Mouse (Mus musculus) liver, embryonic 14 days (tissue): ENCODE measurements around the gene Nsd2. TPM values are rescaled to one million over a fixed set of nuclear protein-coding genes. Genes with fewer than 3 reads are reported as not detected.

Source experiments
- polyA plus RNA-seq: library from polyadenylated mRNA; depleted of rRNA; stranded (reverse); fragments of >200 nt; gene quantifications from 2 replicates; pipeline ENCODE4 v1.2.3, GENCODE M21; 2012; rRNA removed

The Nsd2 gene
- polyA plus RNA-seq, result 30.9 and 31.4 TPM in 2 replicates

DNA sequence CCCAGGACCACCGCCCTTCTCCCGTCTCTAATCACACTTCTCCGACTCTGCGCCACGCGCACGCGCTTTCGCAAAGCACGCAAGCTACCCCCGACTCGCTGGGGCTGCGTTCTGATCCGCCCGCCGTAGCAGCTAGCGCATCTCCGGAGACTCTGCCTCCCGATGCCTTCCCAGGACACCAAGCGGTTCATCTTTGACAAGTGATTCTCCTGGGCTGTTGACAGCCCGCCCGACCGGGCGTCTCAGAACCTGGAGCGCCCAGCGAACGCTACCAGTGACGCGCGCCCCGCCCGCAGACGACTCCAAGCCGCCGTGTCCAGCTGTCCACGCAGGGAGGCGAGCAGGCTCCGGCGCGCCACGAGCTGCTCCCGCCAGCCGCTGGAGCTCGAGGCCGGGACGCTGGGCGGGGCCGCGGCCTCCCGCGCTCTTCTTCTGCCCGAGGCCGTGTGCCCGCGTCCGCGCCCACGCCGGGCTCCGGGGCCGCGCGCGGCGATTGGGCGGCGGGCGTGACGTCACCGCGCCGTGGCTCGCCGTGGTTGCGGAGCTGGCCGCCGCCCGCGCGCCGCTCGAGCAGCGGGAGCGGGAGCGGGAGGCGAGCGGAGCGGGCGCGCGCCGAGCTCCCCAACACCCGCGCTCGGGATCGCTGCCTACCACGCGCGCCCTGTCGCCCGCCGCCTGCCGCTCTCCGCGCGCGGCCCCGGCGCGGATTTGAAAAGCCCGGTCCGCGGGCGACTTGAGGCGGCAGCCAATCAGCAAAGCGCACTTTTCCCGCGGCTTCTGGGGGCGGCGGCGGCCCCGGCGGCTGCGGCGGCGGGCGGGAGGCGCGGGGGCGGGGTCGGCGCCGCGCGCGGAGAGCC lies at the start of gene Nsd2:
Gene Nsd2 (plus strand): TSS at position 850 of the 857 bp plus-strand sequence.

DNA sequence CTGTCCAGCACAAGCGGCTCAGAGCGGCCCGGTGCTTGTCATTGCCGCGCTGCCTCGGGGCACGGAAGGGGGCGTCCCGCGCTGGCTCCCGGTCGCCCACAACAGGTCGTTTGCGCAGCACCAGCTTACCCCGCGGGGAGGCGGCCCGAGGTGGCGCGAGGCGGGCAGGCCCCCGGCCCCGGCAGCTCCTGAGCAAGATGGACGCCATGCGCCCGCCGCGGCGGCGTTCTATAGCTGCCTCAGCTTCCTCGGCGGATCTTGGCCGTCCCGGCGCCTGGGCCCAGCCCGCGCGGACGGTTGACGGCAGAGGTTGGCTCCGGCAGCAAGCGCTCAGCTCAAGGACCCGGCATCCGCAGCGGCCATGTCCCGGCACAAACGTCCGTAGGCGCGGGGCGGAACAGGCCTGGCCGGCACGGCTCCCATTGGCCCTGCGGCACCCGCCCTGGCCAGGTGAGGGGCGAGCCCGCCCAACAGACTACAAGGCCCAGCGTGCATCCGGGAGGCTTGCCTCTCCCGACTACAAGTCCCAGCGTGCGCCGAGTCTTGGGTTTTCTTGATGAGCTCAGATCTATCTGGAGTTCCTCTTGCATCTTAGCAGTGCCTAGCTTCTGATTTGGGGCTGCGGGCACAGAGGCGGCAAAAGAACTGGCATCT lies 38.1 kb upstream of the Nsd2 start, which contains the start of gene Letm1:
Gene Letm1 (minus strand): TSS at position 473 of the 654 bp plus-strand sequence.

DNA sequence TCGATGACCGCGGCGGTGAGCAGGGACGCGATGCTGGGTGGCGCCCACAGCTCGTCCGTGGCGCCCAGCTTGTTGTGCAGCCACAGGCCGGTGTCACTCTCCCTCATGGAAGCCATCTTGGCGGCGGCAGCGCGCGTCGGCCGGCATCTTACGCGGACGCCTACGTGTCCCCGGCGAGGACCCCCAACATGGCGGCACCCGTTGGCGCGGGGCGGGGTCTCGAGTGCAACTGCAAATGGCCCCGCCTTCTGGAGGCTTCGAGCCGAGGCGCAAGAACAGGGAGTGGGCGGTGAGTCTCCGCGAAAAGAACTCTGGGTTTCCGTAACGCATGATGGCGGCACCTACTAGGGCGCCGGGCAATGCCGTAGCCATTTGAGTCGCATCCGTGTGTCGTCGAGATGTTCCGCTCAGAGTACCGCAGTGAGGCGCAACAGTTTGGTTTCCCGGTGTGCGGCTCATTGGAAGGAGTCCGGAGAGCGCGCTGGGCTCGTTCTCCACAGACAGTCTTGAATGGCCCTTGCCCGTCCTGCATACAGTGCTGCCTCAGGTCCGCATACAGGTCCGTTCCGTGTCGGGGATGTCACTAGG lies 115.7 kb downstream of the Nsd2 start, which contains the start of gene Nelfa:
Gene Nelfa (minus strand): TSS at position 294 of the 588 bp plus-strand sequence.

Other genes with a start within 250 kb of the Nsd2 start
- 7.7 and 8.7 TPM in 2 replicates for gene Fam53a, start 191.1 kb upstream of the Nsd2 start, polyA plus RNA-seq
- gene Gm9903, start 190.8 kb upstream of the Nsd2 start, polyA plus RNA-seq, result 0.07 and 0.08 TPM in 2 replicates
- 149 and 177 TPM in 2 replicates for gene Slbp, start 168.2 kb upstream of the Nsd2 start, polyA plus RNA-seq
- gene Tacc3, start 162.6 kb upstream of the Nsd2 start, polyA plus RNA-seq, result 70.7 and 78.5 TPM in 2 replicates
- gene Tmem129, start 162.3 kb upstream of the Nsd2 start, polyA plus RNA-seq, result 13.9 and 17.3 TPM in 2 replicates
- gene Fgfr3, start 99.1 kb upstream of the Nsd2 start, polyA plus RNA-seq, result 4.3 and 4.6 TPM in 2 replicates
- 7.4 and 7.9 TPM in 2 replicates for gene Letm1, start 37.9 kb upstream of the Nsd2 start, polyA plus RNA-seq
- gene Nelfa, start 115.7 kb downstream of the Nsd2 start, polyA plus RNA-seq, result 20.0 and 22.7 TPM in 2 replicates
- gene Gm1673, start 162.7 kb downstream of the Nsd2 start, polyA plus RNA-seq, result 2.5 and 3.2 TPM in 2 replicates
- 0.11 and 0.13 TPM in 2 replicates for gene Nat8l, start 175.3 kb downstream of the Nsd2 start, polyA plus RNA-seq